Mouse (Mus musculus): ENCODE measurements around the gene Kcnk5.

Gene Kcnk5

GRCm38 (mm10) chr14:20201066-20201683 is 19.6 kb upstream of the Kcnk5 start:
- no peak for DNase-seq (ENCODE audit: inconsistent ontology term)

DNA sequence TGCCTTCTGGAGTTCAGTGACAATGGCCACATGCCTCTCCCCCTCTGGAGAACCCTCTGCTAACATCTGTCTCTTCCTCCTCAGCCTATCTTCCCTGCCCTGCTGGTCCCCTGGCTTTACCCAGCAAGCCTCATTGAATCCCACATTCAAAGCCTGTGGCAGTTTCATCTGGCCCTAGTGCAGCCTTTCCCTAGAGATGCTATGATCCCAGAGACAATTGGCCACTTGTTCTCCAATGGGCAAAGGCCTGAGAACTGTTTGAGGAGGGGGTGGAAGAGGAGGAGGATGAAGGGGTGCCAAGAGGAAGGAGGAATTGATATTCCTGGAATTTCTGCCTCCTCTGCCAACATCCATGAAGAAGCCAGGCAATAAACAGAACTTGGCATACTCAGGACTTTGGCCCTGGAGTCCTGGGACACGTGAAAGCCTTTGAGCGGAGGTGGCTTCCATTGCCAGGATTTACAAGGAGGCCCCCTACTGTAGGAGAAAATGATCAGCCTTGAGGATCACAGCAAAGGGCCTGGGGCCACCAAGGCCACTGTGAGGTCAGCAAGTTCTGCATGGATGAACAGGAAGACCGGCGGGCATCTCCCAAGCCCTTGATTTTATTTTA is 11.6 kb upstream of the Kcnk5 start:
- peak; percentile 82 for DNase-seq (ENCODE audit: inconsistent ontology term)

GRCm38 (mm10) chr14:20191136-20191735 is 9.6 kb upstream of the Kcnk5 start:
- no peak for DNase-seq (ENCODE audit: inconsistent ontology term)

- peak; percentile 26 for DNase-seq (ENCODE audit: inconsistent ontology term)
These were observed 8.1 kb upstream of the Kcnk5 start for GRCm38 (mm10) chr14:20189751-20190150.

DNA sequence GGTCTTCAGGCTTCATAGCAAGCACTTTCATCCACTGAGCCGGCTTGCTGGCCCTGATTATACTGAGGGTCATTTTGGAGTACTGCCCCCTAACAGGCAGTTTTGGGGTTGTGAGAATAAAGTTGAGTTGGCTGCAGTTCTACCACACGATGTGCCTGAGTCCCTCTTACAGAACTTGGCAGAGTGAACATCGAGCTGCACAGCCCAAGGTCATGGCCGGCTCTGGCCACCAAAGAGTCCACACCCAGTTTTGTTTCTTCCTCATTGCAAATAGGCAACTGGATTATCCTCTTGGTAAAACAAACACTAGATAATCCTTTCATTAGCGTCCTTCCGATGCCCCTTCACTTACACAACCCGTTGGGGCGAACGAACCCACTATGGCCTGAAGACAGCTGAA is 3.8 kb upstream of the Kcnk5 start:
- no peak for DNase-seq (ENCODE audit: inconsistent ontology term)

- no peak for DNase-seq (ENCODE audit: inconsistent ontology term)
These were observed 2.1 kb upstream of the Kcnk5 start for GRCm38 (mm10) chr14:20183701-20184100.

GRCm38 (mm10) chr14:20182596-20182995 is 987 bp upstream of the Kcnk5 start:
- DNase-seq (ENCODE audit: inconsistent ontology term), result no peak

- peak; percentile 27 for DNase-seq (ENCODE audit: inconsistent ontology term)
These were observed 852 bp downstream of the Kcnk5 start for GRCm38 (mm10) chr14:20180751-20181162.

- DNase-seq (ENCODE audit: inconsistent ontology term), result no peak
These were observed 1.3 kb downstream of the Kcnk5 start for GRCm38 (mm10) chr14:20180304-20180703.

GRCm38 (mm10) chr14:20179731-20180280 is 1.8 kb downstream of the Kcnk5 start:
- DNase-seq (ENCODE audit: inconsistent ontology term), result no peak

GRCm38 (mm10) chr14:20179080-20179479 is 2.5 kb downstream of the Kcnk5 start:
- no peak for DNase-seq (ENCODE audit: inconsistent ontology term)

DNA sequence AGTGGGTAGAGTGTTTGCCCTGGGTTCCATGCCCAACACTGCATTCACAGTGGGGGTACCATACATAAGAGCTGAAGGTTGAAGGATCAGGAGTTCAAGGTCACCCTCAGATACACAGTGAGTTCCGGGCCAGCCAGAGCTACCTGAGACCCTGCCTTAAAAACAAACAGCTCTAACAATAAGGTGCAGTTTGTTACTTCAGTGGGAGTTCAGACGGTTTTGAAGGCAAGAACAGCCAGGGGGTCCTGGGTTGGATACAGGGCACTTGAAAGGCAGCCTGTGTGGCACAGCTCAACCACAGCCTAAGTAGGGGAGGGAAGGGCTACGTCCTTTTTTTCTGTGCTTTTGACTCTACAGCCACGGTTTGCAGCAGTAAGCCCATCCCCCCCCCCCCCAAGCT is 3.0 kb downstream of the Kcnk5 start:
- DNase-seq (ENCODE audit: inconsistent ontology term), result no peak

DNA sequence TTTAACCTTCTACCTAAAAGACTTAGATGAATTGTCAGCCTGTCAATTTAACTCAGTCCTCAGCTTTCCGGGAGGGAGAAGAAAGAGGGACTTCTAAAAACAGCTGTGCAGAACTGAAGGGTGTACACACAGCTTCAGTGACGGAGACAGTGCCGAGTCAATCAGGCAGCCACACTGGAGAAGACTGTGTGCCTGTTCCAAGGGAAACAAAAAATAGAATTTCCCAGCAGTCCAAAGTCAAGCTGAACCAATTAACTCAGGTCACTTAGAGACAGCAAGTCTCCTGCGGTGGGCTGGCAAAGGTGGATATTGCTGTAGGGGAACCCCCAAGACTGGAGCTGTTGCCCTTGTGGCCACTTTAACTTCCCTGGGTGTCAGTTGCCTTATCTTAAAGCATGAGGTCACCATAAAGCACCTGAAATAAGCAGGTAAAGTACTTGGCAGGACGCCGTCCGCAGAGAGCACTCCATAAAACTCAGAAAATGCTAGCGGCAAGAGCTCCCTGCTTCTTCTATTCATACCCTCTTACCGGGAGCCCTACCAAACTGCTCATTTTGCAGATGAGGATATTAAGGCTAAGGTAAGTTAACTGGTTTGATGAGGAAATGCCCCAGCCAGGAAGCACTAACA is 4.0 kb downstream of the Kcnk5 start:
- DNase-seq (ENCODE audit: inconsistent ontology term), result no peak

DNA sequence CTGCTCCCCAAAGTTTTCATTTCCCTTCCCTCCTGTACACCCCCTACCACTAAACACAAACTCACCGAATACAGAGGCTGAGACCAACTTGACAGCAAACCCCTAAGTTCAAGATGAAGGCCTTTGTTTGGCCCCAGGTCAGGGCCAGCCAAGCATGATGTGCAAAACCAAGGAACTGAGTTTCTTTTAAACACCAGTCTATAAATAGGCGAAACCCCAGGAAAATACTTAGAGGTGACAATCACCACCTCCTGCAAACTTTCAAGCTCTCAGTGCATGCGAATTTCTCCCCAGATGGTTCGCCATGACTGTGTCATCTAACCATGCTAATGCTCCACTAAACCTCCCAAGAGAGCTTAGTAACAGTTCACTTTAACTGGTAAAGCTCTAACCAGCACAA is 5.9 kb downstream of the Kcnk5 start:
- DNase-seq (ENCODE audit: inconsistent ontology term), result no peak

- DNase-seq (ENCODE audit: inconsistent ontology term), result no peak
These were observed 6.5 kb downstream of the Kcnk5 start for GRCm38 (mm10) chr14:20175114-20175513.

GRCm38 (mm10) chr14:20174696-20175095 is 6.9 kb downstream of the Kcnk5 start:
- no peak for DNase-seq (ENCODE audit: inconsistent ontology term)

DNA sequence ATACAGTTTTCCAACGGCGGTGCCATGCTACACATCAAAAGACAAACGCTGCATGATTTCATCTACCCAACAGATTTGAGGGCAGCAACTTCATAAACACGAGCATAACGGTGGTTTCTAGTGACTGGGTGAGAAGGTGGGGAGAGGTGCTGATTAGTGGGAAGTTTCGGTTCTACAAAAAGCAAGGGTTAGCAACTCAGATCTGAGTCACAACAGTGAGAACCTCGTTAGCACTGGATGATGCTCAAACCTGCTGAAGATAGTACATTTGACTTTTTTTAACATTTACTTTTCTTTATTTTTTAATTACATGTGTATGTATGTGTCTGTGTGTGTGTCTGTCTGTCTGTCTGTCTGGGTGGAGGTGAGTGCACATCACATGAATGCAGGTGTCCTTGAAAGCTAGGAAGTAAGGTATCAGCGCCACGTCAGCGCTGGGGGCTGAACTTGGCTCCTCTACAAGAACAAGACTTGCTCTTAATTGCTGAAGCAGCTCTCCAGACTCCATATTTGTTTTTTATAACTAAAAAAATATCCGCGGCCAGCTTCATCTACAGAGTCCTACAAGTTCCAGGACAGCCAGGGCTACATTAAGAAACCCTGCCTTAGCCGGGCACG is 7.6 kb downstream of the Kcnk5 start:
- no peak for DNase-seq (ENCODE audit: inconsistent ontology term)

DNA sequence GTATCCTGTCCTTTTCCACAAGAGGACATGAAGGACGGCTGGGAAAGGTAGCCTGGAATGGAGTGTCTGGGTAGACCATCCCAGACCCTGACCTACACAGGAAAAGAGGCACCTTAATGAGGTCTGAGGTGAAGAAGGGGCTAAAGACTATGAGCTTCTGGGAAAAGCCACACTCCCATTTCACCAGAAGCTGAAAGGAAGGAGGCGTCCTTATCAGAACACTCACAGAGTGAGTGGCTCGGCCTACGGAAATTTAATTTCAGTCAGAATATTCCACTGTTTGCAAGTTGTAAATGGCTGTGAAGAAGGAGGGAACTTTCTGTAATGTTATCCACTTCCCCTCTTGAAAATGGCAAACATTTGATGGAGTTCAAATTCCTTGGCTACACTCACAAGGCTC is 8.7 kb downstream of the Kcnk5 start:
- DNase-seq (ENCODE audit: inconsistent ontology term), result no peak

DNA sequence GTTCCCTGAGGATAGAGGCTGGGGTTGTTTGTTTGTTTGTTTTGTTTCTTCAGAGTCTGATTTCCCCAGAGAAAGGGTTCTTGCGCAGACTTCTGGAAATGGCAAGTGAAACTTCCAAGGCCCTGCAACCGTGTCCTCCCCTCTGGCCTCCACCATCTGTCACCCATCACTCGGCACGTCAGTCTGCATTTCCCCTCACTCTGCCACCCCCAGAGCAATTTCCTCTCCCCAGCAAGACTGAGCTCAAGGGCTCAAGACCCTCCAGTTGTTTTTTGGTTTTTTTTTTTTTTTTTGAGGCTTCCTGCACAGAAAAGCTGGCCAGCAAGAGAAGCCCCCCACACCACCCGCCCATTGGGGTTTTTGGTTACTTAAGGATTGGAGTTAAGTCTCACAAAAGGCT is 9.1 kb downstream of the Kcnk5 start:
- no peak for DNase-seq (ENCODE audit: inconsistent ontology term)

DNA sequence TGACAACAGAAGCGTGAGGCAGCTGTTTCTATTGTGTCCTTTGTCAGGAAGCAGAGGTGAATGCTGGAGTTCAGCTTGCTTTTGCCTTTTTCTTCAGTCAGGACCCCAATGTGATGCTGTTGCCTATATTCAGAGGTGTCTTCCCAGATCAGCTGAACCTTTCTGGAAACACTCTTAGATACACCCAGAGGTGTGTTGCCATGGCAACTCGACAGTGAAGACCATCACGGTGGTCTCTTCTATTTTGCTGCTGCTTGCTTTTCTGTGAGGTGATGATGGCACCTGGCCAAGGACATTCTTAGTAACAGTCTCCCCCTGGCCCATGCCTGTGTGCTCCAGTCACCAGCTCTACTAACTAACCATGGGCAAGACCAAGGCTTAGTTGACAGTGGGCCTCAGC is 9.8 kb downstream of the Kcnk5 start:
- DNase-seq (ENCODE audit: inconsistent ontology term), result no peak

DNA sequence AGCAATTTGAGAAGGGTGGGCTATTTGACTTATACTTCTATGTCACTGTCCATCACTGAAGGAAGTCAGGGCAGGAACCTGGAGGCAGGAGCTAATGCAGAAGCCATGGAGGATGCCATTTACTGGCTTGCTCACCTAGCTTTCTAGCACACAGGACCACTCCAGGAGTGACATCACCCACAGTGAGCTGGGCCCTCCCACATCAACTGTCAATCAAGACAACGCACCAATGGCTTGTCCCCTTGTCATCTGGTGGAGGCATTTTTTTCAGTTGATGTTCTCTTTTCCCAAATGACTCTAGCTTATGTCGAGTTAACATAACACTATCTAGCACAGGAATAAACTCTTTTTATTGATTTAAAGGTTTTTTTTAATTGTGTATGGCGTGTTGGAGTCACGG is 12.4 kb downstream of the Kcnk5 start:
- no peak for DNase-seq (ENCODE audit: inconsistent ontology term)

DNA sequence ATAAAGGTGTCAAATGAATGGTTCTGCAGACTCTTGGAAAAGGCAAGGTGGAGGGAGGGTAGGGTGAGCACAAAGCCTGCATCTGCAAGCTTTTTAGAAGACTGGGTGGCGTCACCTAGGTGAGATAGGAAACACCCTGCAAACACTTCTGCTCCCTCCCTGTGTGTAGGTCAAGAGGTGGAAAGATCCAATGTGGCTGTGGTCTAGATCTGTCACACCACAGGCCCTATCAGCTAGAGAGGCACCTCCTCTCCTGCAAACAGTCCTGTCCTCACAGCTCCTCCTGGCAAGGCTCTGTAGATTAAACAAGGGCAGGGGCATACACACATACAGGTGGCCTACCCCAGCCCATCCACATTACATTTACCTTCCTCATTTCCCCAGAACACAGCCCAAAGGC is 13.1 kb downstream of the Kcnk5 start:
- no peak for DNase-seq (ENCODE audit: inconsistent ontology term)
